Mouse (Mus musculus) myocyte (in vitro differentiated cells): ENCODE results near the gene Gabbr2. TPM values are rescaled to one million over a fixed set of nuclear protein-coding genes. Genes with fewer than 3 reads are reported as not detected.

Experiments
- H3K27me3 ChIP-seq: one replicate; pipeline ENCODE4 v1.6.1; 2011; ENCODE audit not compliant: control insufficient read depth, insufficient read depth, insufficient read length
- H3K36me3 ChIP-seq: one replicate; pipeline ENCODE4 v1.6.1; 2011; ENCODE audit not compliant: control insufficient read depth, insufficient read depth
- H3K4me2 ChIP-seq: one replicate; pipeline ENCODE4 v1.6.1; 2011; ENCODE audit warnings: low read depth, control low read depth
- H3K4me3 ChIP-seq: one replicate; pipeline ENCODE4 v1.5.1; 2011; ENCODE audit warnings: mild to moderate bottlenecking, control low read depth, moderate library complexity
- H3K79me2 ChIP-seq: one replicate; pipeline ENCODE4 v1.6.1; 2011; ENCODE audit not compliant: control insufficient read depth, insufficient read depth
- H3ac ChIP-seq: one replicate; pipeline ENCODE4 v1.6.1; 2011; ENCODE audit not compliant: control insufficient read depth, insufficient read length
- CEBPB ChIP-seq: IDR thresholded peaks from 2 replicates; pipeline ENCODE4 v1.6.1; 2011; ENCODE audit warnings: mild to moderate bottlenecking, moderate library complexity; ENCODE audit not compliant: poor library complexity, insufficient read depth, severe bottlenecking
- E2F4 ChIP-seq: IDR thresholded peaks from one replicate; pipeline ENCODE4 v1.6.1; 2011; ENCODE audit warnings: mild to moderate bottlenecking, control low read depth, moderate library complexity; ENCODE audit not compliant: insufficient read depth
- MAX ChIP-seq: IDR thresholded peaks from one replicate; pipeline ENCODE4 v1.6.1; 2011; ENCODE audit warnings: low read depth, mild to moderate bottlenecking, control low read depth
- MYOD1 ChIP-seq, 3 experiments: IDR thresholded peaks; one replicate each; pipeline ENCODE4 v1.6.1; 2011; ENCODE audit warnings: control low read depth in 2 of 3, low read depth in 2 of 3, mild to moderate bottlenecking in 2 of 3, moderate library complexity in 1 of 3; ENCODE audit not compliant: insufficient read length in 2 of 3, control insufficient read depth in 1 of 3
- MYOG ChIP-seq, 3 experiments: IDR thresholded peaks; one replicate each; pipeline ENCODE4 v1.6.1; 2011; ENCODE audit warnings: control low read depth in 2 of 3, low read depth in 2 of 3, mild to moderate bottlenecking in 2 of 3; ENCODE audit not compliant: insufficient read length in 2 of 3, control insufficient read depth in 1 of 3, insufficient read depth in 1 of 3
- POLR2A ChIP-seq: IDR thresholded peaks from one replicate; pipeline ENCODE4 v1.6.1; 2011; ENCODE audit warnings: low read depth, mild to moderate bottlenecking, control low read depth, moderate library complexity; ENCODE audit not compliant: insufficient read length
- POLR2AphosphoS2 ChIP-seq: IDR thresholded peaks from one replicate; pipeline ENCODE4 v1.6.1; 2011; ENCODE audit warnings: low read depth, control low read depth; ENCODE audit not compliant: insufficient read length
- REST ChIP-seq: IDR thresholded peaks from one replicate; pipeline ENCODE4 v1.6.1; 2011; ENCODE audit warnings: mild to moderate bottlenecking, control low read depth, moderate library complexity; ENCODE audit not compliant: insufficient read depth, insufficient read length
- SRF ChIP-seq: IDR thresholded peaks from one replicate; pipeline ENCODE4 v1.6.1; 2011; ENCODE audit warnings: low read depth; ENCODE audit not compliant: control insufficient read depth, insufficient read length
- TCF12 ChIP-seq: IDR thresholded peaks from one replicate; pipeline ENCODE4 v1.6.1; 2011; ENCODE audit warnings: mild to moderate bottlenecking, control low read depth; ENCODE audit not compliant: poor library complexity, insufficient read depth, severe bottlenecking
- TCF3 ChIP-seq: IDR thresholded peaks from one replicate; pipeline ENCODE4 v1.6.1; 2011; ENCODE audit warnings: low read depth, control low read depth; ENCODE audit not compliant: insufficient read length
- USF1 ChIP-seq: IDR thresholded peaks from one replicate; pipeline ENCODE4 v1.6.1; 2011; ENCODE audit warnings: low read depth, mild to moderate bottlenecking, control low read depth, moderate library complexity
- polyA plus RNA-seq: library from polyadenylated mRNA; unstranded; fragments of >200 nt; fragmentation: generic; extraction: Trizol; gene quantifications from one replicate; pipeline ENCODE4 v1.2.1, GENCODE M21; 2012; ENCODE audit warnings: missing spikeins

Gabbr2 gene
- polyA plus RNA-seq, 1 experiment: not detected

DNA sequence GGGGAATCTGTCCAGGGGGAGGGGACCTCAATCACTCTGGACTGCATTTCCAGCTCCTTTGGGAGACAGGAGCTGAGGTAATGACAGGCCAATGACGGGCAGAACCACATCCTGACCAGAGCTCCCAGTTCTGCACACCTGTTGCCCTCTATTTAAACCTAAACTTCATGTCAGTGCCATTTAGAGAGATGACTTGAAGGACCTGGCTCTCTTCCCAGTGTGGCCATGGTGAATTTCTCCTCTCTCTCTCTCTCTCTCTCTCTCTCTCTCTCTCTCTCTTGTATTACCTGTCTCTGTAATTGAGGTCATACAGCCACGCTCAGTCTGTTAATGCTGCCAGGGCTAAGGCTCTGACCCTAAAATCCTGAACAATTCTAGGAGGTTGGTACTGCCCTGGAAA is 58.1 kb downstream of the Gabbr2 start:
- Histone ChIP-seq H3ac (no peak overlapping the region), H3K27me3 (no peaks in the 10 kb centered on the region), H3K4me3 (no peak overlapping the region), H3K79me2 (no peaks in the 10 kb centered on the region), H3K36me3 (no peaks in the 10 kb centered on the region), H3K4me2 (no peak overlapping the region)
- TF ChIP-seq MAX (no peak), E2F4 (no peak), SRF (no peak), CEBPB (no peak), REST (no peak), POLR2A (no peak), POLR2AphosphoS2 (no peak), USF1 (no peak), TCF3 (no peak), MYOD1 (IDR thresholded peaks at IDR 0.05; ENCODE audit: control insufficient read depth in 1 of 3, insufficient read length in 2 of 3, low read depth in 2 of 3) (no peak), TCF12 (no peak), MYOG (IDR thresholded peaks at IDR 0.05; ENCODE audit: control insufficient read depth in 1 of 3, insufficient read depth in 1 of 3, insufficient read length in 2 of 3, low read depth in 2 of 3) (no peak)

DNA sequence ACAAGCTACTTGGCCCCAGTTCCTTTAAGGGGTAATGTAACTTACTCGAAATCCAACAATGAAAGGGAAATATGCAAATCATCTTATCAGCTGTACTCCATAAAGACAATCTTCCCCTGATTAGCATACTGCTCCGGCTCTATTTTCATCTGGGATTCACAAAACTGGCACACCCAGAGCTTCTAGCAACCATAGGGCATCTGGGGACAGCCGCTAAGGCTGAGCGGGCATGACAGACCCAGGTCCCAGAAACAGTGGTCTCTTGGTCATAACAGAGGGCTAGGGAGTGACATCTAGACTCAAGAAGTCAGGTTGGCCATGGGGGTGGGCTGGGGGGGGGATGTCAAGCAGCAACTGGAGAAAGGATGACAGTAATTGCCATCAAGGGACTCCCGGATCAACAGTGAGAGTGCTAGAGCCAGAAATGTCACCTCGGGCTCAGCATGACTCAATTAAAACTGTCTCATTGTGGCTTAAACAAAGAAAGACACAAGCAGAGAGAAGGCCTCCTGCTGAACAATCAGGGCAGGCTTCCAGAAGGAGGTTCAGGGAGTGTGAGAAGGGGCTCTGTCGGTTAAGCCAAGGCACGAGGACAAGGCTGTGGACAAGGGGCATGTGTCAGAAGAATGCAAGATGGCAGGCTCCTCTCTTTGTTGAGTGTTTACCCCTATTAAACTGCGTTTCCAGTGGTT is 59.8 kb downstream of the Gabbr2 start:
- TF ChIP-seq REST (no peak), TCF12 (no peak), USF1 (no peak), MAX (no peak), SRF (no peak), MYOD1 (IDR thresholded peaks at IDR 0.05; ENCODE audit: control insufficient read depth in 1 of 3, insufficient read length in 2 of 3, low read depth in 2 of 3) (no peak), POLR2A (no peak), E2F4 (no peak), POLR2AphosphoS2 (no peak), CEBPB (no peak), TCF3 (no peak), MYOG (IDR thresholded peaks at IDR 0.05; ENCODE audit: control insufficient read depth in 1 of 3, insufficient read depth in 1 of 3, insufficient read length in 2 of 3, low read depth in 2 of 3) (no peak)
- Histone ChIP-seq H3K4me2 (no peak overlapping the region), H3K79me2 (no peaks in the 10 kb centered on the region), H3ac (no peak overlapping the region), H3K36me3 (no peaks in the 10 kb centered on the region), H3K4me3 (no peak overlapping the region), H3K27me3 (no peaks in the 10 kb centered on the region)

DNA sequence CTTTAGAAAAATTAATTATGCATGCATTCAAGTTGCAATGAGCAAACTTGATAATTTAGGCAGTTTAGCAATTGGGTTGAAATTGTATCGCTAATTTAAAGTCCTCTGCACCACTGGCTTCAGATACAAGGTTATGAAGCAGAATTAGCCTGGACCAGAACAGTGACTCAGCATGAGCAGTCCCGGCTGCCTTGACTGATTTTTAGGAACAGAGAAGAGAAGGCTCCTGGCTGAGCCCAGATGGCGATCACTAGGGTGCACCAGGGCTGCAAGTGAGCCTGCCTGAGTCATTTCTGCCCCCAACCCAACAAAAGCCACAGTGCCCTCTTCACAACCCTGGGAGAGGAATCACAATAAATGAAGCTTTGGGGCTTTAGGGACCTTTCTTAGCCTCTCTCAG is 63.6 kb downstream of the Gabbr2 start:
- no peaks in the 10 kb centered on the region for H3K27me3 ChIP-seq
- H3K36me3 ChIP-seq: no peaks in the 10 kb centered on the region
- no peak overlapping the region for H3K4me2 ChIP-seq
- no peak overlapping the region for H3K4me3 ChIP-seq
- no peaks in the 10 kb centered on the region for H3K79me2 ChIP-seq
- H3ac ChIP-seq: no peak overlapping the region
- no peak for TF ChIP-seq POLR2AphosphoS2
- TF ChIP-seq MYOG (IDR thresholded peaks at IDR 0.05; ENCODE audit: control insufficient read depth in 1 of 3, insufficient read depth in 1 of 3, insufficient read length in 2 of 3, low read depth in 2 of 3): no peak
- no peak for TF ChIP-seq TCF12
- no peak for TF ChIP-seq POLR2A
- no peak for TF ChIP-seq E2F4
- TF ChIP-seq USF1: no peak
- no peak for TF ChIP-seq MYOD1 (IDR thresholded peaks at IDR 0.05; ENCODE audit: control insufficient read depth in 1 of 3, insufficient read length in 2 of 3, low read depth in 2 of 3)
- no peak for TF ChIP-seq REST
- no peak for TF ChIP-seq CEBPB

DNA sequence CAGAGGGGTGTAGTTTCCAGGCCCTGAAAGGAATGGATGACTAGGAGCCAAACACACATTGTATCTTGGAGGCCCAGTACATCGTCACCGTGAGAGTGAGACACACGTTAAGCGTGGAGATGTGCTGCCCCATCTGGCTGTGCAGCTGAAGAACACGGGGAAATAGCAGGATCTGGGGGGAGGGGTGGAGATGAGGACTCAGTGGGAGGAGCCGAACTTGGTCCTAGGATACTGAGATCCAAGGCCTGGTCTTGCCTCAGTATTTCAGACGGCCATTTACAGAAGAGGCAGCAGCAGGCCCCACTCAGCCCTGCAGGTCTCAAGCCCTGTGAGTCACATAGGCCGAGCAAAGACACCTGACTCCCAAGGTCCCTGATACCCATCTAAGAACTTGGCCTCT is 72.5 kb downstream of the Gabbr2 start:
- H3K4me3 ChIP-seq: no peak overlapping the region
- no peaks in the 10 kb centered on the region for H3K27me3 ChIP-seq
- no peaks in the 10 kb centered on the region for H3K36me3 ChIP-seq
- H3ac ChIP-seq: no peak overlapping the region
- no peak overlapping the region for H3K4me2 ChIP-seq
- TF ChIP-seq TCF3 (no peak), POLR2AphosphoS2 (no peak), MYOG (IDR thresholded peaks at IDR 0.05; ENCODE audit: control insufficient read depth in 1 of 3, insufficient read depth in 1 of 3, insufficient read length in 2 of 3, low read depth in 2 of 3) (no peak), SRF (no peak), USF1 (no peak), MYOD1 (IDR thresholded peaks at IDR 0.05; ENCODE audit: control insufficient read depth in 1 of 3, insufficient read length in 2 of 3, low read depth in 2 of 3) (no peak), POLR2A (no peak), REST (no peak), E2F4 (no peak), CEBPB (no peak), TCF12 (no peak), MAX (no peak)
- no peaks in the 10 kb centered on the region for H3K79me2 ChIP-seq
